8 mouse cellular contexts compared by ENCODE assay signal in the genomic region with DNA sequence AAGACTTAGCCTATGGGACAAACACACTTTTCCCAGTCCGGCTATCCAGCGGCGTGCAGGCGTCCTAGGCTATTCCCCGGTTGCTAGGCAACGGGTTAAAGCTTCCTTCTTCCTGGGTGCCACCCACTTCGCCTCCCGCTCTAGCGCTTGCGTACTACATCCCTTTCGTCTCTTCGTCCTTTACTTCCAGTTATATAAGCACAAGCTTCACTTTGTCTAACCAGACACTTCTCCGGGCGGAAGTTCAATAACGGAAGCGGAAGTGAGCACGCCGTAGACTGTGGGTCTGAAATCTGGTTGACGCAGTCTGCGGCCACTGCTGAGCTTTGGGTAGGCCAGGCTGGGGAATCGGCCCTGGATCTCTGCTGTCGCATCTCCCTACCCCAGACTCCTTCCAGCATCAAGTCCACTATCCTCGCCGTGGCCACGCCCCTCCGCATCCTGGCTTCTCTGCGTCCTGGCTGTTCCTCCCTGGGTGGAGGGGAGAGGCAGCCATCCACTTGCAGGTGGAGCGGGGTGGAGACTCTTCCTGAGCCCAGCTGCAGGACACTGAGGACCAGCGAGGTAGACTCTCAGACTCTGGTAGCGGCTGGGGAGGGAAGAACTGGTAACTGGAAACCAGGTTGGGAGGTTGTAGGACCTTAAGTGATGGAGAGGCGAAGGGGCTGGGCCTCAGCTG. TPM values are rescaled to one million over a fixed set of nuclear protein-coding genes. Genes with fewer than 3 reads are reported as not detected.
DNase-seq lines count a peak whose midpoint lies in the region; ATAC-seq and TF ChIP-seq lines count a peak whose summit lies in the region.

A gene (plus strand): TSS at position 206 of the 679 bp plus-strand sequence.

- H3K27me3 ChIP-seq in ES-Bruce4 (ENCODE audit: control insufficient read depth, insufficient read depth, low read length, poor library complexity, severe bottlenecking), result no peaks in the 10 kb centered on the region
- peaks cover 13% of the 10 kb centered on the region for H3K27me3 ChIP-seq in forebrain, embryonic 12.5 days
- 0 out of 2 replicates have a peak, but pooled peaks cover 4% of the 10 kb centered on the region for H3K27me3 ChIP-seq in heart, postnatal 0 days (ENCODE audit: control insufficient read depth, insufficient read depth, low read length)
- H3K27me3 ChIP-seq in liver, embryonic 16.5 days (ENCODE audit: control insufficient read depth, insufficient read depth, low read depth, low read length), result no peaks in the 10 kb centered on the region
- H3K27me3 ChIP-seq in neural tube, embryonic 13.5 days, result peaks cover 14% of the 10 kb centered on the region
- H3K27me3 ChIP-seq in testis, adult 2 months (ENCODE audit: control insufficient read depth, insufficient read depth, low read length), result no peaks in the 10 kb centered on the region

- TF ChIP-seq CTCF in ES-Bruce4 (IDR thresholded peaks at IDR 0.05; ENCODE audit: low read depth, low read length), result no peak
- TF ChIP-seq CTCF in heart, postnatal 0 days (IDR thresholded peaks at IDR 0.05; ENCODE audit: low read depth), result no peak
- no peak for TF ChIP-seq CTCF in testis, adult 2 months (IDR thresholded peaks at IDR 0.05; ENCODE audit: control insufficient read depth, insufficient read depth, insufficient replicate concordance, low read depth, low read length)

- DNase-seq in c-Kit-positive CD71-positive TER-119-positive erythroid progenitor cells, embryonic 14.5 days (ENCODE audit: low spot score), result peak; percentile 77
- DNase-seq in heart, postnatal 0 days (ENCODE audit: low spot score), result peak; percentile 98
- peak; percentile 83 to 92 for DNase-seq in kidney, postnatal 4 days

- H3K4me2 ChIP-seq in forebrain, embryonic 12.5 days, result peak within 1 kb of the TSS; percentile 91
- H3K4me2 ChIP-seq in heart, postnatal 0 days (ENCODE audit: low read depth, low read length), result peak within 1 kb of the TSS; percentile 83
- H3K4me2 ChIP-seq in liver, embryonic 16.5 days (ENCODE audit: low read depth, low read length), result peak within 1 kb of the TSS; percentile 75
- peak within 1 kb of the TSS; percentile 93 for H3K4me2 ChIP-seq in neural tube, embryonic 13.5 days

- TF ChIP-seq POLR2A in ES-Bruce4 (IDR thresholded peaks at IDR 0.05; ENCODE audit: insufficient read depth, low read length), result peak; percentile 60
- TF ChIP-seq POLR2A in testis, adult 2 months (IDR thresholded peaks at IDR 0.05; ENCODE audit: control insufficient read depth, low read depth, low read length), result peak; percentile 74

- peak within 1 kb of the TSS; percentile 11 for H3K9ac ChIP-seq in ES-Bruce4 (ENCODE audit: low read depth, poor library complexity, severe bottlenecking)
- H3K9ac ChIP-seq in forebrain, embryonic 12.5 days, result peak within 1 kb of the TSS; percentile 74
- peak within 1 kb of the TSS; percentile 87 for H3K9ac ChIP-seq in heart, postnatal 0 days (replicated peaks; ENCODE audit: low read depth, low read length)
- peak within 1 kb of the TSS; percentile 74 for H3K9ac ChIP-seq in liver, embryonic 16.5 days (ENCODE audit: low read depth, low read length)
- peak within 1 kb of the TSS; percentile 96 for H3K9ac ChIP-seq in neural tube, embryonic 13.5 days

- ATAC-seq in forebrain, embryonic 12.5 days (ENCODE audit: low FRiP score), result peak; percentile 98
- ATAC-seq in heart, postnatal 0 days (ENCODE audit: insufficient read depth, low read depth), result peak; percentile 95
- ATAC-seq in liver, embryonic 16.5 days (ENCODE audit: low read depth), result peak; percentile 91
- ATAC-seq in neural tube, embryonic 13.5 days (ENCODE audit: low read depth), result peak; percentile 98

- no peaks in the 10 kb centered on the region for H3K36me3 ChIP-seq in ES-Bruce4 (ENCODE audit: control insufficient read depth, insufficient read depth, low read length, poor library complexity, severe bottlenecking)
- no peaks in the 10 kb centered on the region for H3K36me3 ChIP-seq in forebrain, embryonic 12.5 days (replicated peaks)
- no peaks in the 10 kb centered on the region for H3K36me3 ChIP-seq in heart, postnatal 0 days (replicated peaks; ENCODE audit: control insufficient read depth, insufficient read depth, low read length)
- H3K36me3 ChIP-seq in liver, embryonic 16.5 days (ENCODE audit: control insufficient read depth, insufficient read depth), result no peaks in the 10 kb centered on the region
- no peaks in the 10 kb centered on the region for H3K36me3 ChIP-seq in neural tube, embryonic 13.5 days
- no peaks in the 10 kb centered on the region for H3K36me3 ChIP-seq in testis, adult 2 months (ENCODE audit: control insufficient read depth, insufficient read depth, low read length)

- no peaks in the 10 kb centered on the region for H3K9me3 ChIP-seq in ES-Bruce4 (replicated peaks; ENCODE audit: control insufficient read depth, insufficient read depth, low read length, poor library complexity, severe bottlenecking)
- H3K9me3 ChIP-seq in forebrain, embryonic 12.5 days, result no peaks in the 10 kb centered on the region
- H3K9me3 ChIP-seq in heart, postnatal 0 days (replicated peaks; ENCODE audit: control insufficient read depth, low read length), result no peaks in the 10 kb centered on the region
- H3K9me3 ChIP-seq in liver, embryonic 16.5 days (replicated peaks; ENCODE audit: control insufficient read depth, low read length), result no peaks in the 10 kb centered on the region
- no peaks in the 10 kb centered on the region for H3K9me3 ChIP-seq in neural tube, embryonic 13.5 days

- no peak for TF ChIP-seq EP300 in ES-Bruce4 (IDR thresholded peaks at IDR 0.05; ENCODE audit: insufficient read depth, low read depth, low read length)
- TF ChIP-seq EP300 in heart, postnatal 0 days (IDR thresholded peaks at IDR 0.05; ENCODE audit: low read depth), result no peak

- H3K27ac ChIP-seq in ES-Bruce4 (ENCODE audit: insufficient read depth, low read length), result no peak within 1 kb of the TSS
- peak within 1 kb of the TSS; percentile 89 for H3K27ac ChIP-seq in forebrain, embryonic 12.5 days
- peak within 1 kb of the TSS; percentile 82 for H3K27ac ChIP-seq in heart, postnatal 0 days (ENCODE audit: low read depth)
- peak within 1 kb of the TSS; percentile 68 for H3K27ac ChIP-seq in liver, embryonic 16.5 days (ENCODE audit: low read length)
- peak within 1 kb of the TSS; percentile 94 for H3K27ac ChIP-seq in neural tube, embryonic 13.5 days (replicated peaks)
- peak within 1 kb of the TSS; percentile 75 for H3K27ac ChIP-seq in testis, adult 2 months (ENCODE audit: control insufficient read depth, insufficient read depth, low read depth, low read length)

- H3K4me1 ChIP-seq in ES-Bruce4 (ENCODE audit: control insufficient read depth, insufficient read depth, low read length), result no peaks in the 10 kb centered on the region
- H3K4me1 ChIP-seq in forebrain, embryonic 12.5 days, result peaks cover 33% of the 10 kb centered on the region
- peaks cover 16% of the 10 kb centered on the region for H3K4me1 ChIP-seq in heart, postnatal 0 days (ENCODE audit: control insufficient read depth, insufficient read depth)
- peaks cover 10% of the 10 kb centered on the region for H3K4me1 ChIP-seq in liver, embryonic 16.5 days (ENCODE audit: control insufficient read depth, low read depth, low read length)
- H3K4me1 ChIP-seq in neural tube, embryonic 13.5 days (replicated peaks), result peaks cover 36% of the 10 kb centered on the region
- peaks cover 3% of the 10 kb centered on the region for H3K4me1 ChIP-seq in testis, adult 2 months (ENCODE audit: control insufficient read depth, insufficient read depth, low read length)

- peak within 1 kb of the TSS; percentile 64 for H3K4me3 ChIP-seq in ES-Bruce4 (ENCODE audit: low read depth, low read length)
- peak within 1 kb of the TSS; percentile 62 for H3K4me3 ChIP-seq in forebrain, embryonic 12.5 days (replicated peaks)
- peak within 1 kb of the TSS; percentile 81 for H3K4me3 ChIP-seq in heart, postnatal 0 days (ENCODE audit: low read depth, low read length)
- H3K4me3 ChIP-seq in liver, embryonic 16.5 days (ENCODE audit: low read depth, low read length), result peak within 1 kb of the TSS; percentile 77
- peak within 1 kb of the TSS; percentile 89 for H3K4me3 ChIP-seq in neural tube, embryonic 13.5 days
- peak within 1 kb of the TSS; percentile 96 for H3K4me3 ChIP-seq in testis, adult 2 months (ENCODE audit: control insufficient read depth, low read depth, low read length)

- 1% methylated on average over 31 of the region's 31 CpGs for WGBS in forebrain, embryonic 12.5 days
- WGBS in heart, postnatal 0 days, result 2% methylated on average over 31 of the region's 31 CpGs
- 2% methylated on average over 31 of the region's 31 CpGs for WGBS in liver, embryonic 16.5 days (ENCODE audit: insufficient replicate concordance)
- WGBS in neural tube, embryonic 13.5 days, result under 1% methylated on average over 31 of the region's 31 CpGs

RNA-seq across cellular contexts. Expression of the gene that starts here (rescaled TPM):
- polyA plus RNA-seq in ES-Bruce4 (2011; ENCODE audit: insufficient read depth, insufficient read length, low read depth, missing spikeins), result 9.4 and 9.7 TPM in 2 replicates
- 41.4 and 42.1 TPM in 2 replicates for polyA plus RNA-seq in forebrain, embryonic 12.5 days (2016; fragmentation: Nextera tagmentation; extraction: Ambion mirVana)
- total RNA-seq in heart, postnatal 0 days (2014; rRNA removed; ENCODE audit: low replicate concordance), result 10.5 and 15.5 TPM in 2 replicates
- polyA plus RNA-seq in heart, postnatal 0 days (2015; fragmentation: Nextera tagmentation; extraction: Ambion mirVana), result 10.9 and 12.2 TPM in 2 replicates
- polyA plus RNA-seq in liver, embryonic 16.5 days (2015; fragmentation: Nextera tagmentation; extraction: Ambion mirVana), result 7.8 and 8.0 TPM in 2 replicates
- 42.4 and 45.0 TPM in 2 replicates for polyA plus RNA-seq in neural tube, embryonic 13.5 days (2015; fragmentation: Nextera tagmentation; extraction: Ambion mirVana)
- 16.5 and 16.8 TPM in 2 replicates for polyA plus RNA-seq in testis, adult 2 months (2012; rRNA removed)

Comparison
In these comparisons a context has a peak if more than half of its experiments do, and no peak if none do; other contexts are left out.
1. H3K9ac ChIP-seq: peak in every context shown above with its lines; median percentile 96 in neural tube, embryonic 13.5 days; 87 in heart, postnatal 0 days; 74 in forebrain, embryonic 12.5 days; 74 in liver, embryonic 16.5 days; 11 in ES-Bruce4.